ENCODE assay signal across 14 mouse cellular contexts in genomic region chr13:6659314-6659713, GRCm38 (mm10). TPM values are rescaled to one million over a fixed set of nuclear protein-coding genes. Genes with fewer than 3 reads are reported as not detected.
DNase-seq lines count a peak whose midpoint lies in the region; ATAC-seq and TF ChIP-seq lines count a peak whose summit lies in the region.
"Had no signal": no experiment of that assay in that cellular context is flagged by ENCODE, and none has a peak within 500 bp of the region (broad histone marks: within the 10 kb centered on the region; RNA-seq: fewer than 3 reads in every experiment).

No protein-coding gene starts in this region.

- no peaks in the 10 kb centered on the region for H3K4me1 ChIP-seq in kidney, adult 2 months (ENCODE audit: control insufficient read depth, insufficient read depth, low read length)
- no peaks in the 10 kb centered on the region for H3K4me1 ChIP-seq in liver, postnatal 0 days (ENCODE audit: insufficient read depth)
- H3K4me1 ChIP-seq: embryonic facial prominence, embryonic 13.5 days; limb, embryonic 10.5 days had no signal

- no peaks in the 10 kb centered on the region for H3K9me3 ChIP-seq in liver, postnatal 0 days (ENCODE audit: low read length)
- H3K9me3 ChIP-seq: embryonic facial prominence, embryonic 13.5 days; limb, embryonic 10.5 days had no signal

- DNase-seq in heart, adult 11 months = peak; percentile 96
- no peak for DNase-seq in heart, postnatal 14 days
- peak; percentile 54 for DNase-seq in fat pad, adult 2 months (ENCODE audit: extremely low read depth, low read depth, low spot score)
- peak; percentile 45 to 47 for DNase-seq in left cerebral cortex, postnatal 10 days (ENCODE audit: extremely low spot score in 1 of 2, low spot score in 2 of 2)
- no peak for DNase-seq in kidney, adult 2 months
- no peak for DNase-seq in cerebellum, postnatal 4 days (ENCODE audit: low spot score in 2 of 2)
- DNase-seq in liver, postnatal 0 days = no peak
- DNase-seq: kidney, adult 11 months; lung, embryonic 14.5 days; midbrain, embryonic 14.5 days had no signal

- intact Hi-C loops in heart, postnatal 14 days (cut with DNase I) = no loop called here
- intact Hi-C loops in left cerebral cortex, postnatal 10 days (cut with DNase I) = no loop called here

- no peak overlapping the region for H3K4me3 ChIP-seq in kidney, adult 2 months (ENCODE audit: insufficient read depth, low read depth, low read length)
- no peak overlapping the region for H3K4me3 ChIP-seq in liver, postnatal 0 days (ENCODE audit: low read depth, low read length)
- H3K4me3 ChIP-seq: embryonic facial prominence, embryonic 13.5 days; limb, embryonic 10.5 days had no signal

- H3K36me3 ChIP-seq in kidney, adult 2 months (ENCODE audit: control insufficient read depth, insufficient read depth, low read length) = no peaks in the 10 kb centered on the region
- H3K36me3 ChIP-seq in liver, postnatal 0 days (replicated peaks; ENCODE audit: insufficient read depth, low read length) = no peaks in the 10 kb centered on the region
- H3K36me3 ChIP-seq: embryonic facial prominence, embryonic 13.5 days; limb, embryonic 10.5 days had no signal

- H3K4me2 ChIP-seq in liver, postnatal 0 days (ENCODE audit: low read depth, low read length) = no peak overlapping the region
- H3K4me2 ChIP-seq: embryonic facial prominence, embryonic 13.5 days; lung, embryonic 14.5 days had no signal

- TF ChIP-seq EP300 in liver, postnatal 0 days (IDR thresholded peaks at IDR 0.05; ENCODE audit: low read depth) = no peak

- no peak overlapping the region for H3K27ac ChIP-seq in kidney, adult 2 months (ENCODE audit: insufficient read depth, low read depth, low read length)
- H3K27ac ChIP-seq in liver, postnatal 0 days (ENCODE audit: low read depth) = no peak overlapping the region
- H3K27ac ChIP-seq: embryonic facial prominence, embryonic 13.5 days; limb, embryonic 10.5 days had no signal

- 74% methylated on average over 6 of the region's 6 CpGs for WGBS in kidney, adult 2 months
- WGBS in liver, postnatal 0 days (ENCODE audit: insufficient replicate concordance) = 69% methylated on average over 6 of the region's 6 CpGs

- H3K9ac ChIP-seq in liver, postnatal 0 days (replicated peaks) = no peak overlapping the region
- H3K9ac ChIP-seq: embryonic facial prominence, embryonic 13.5 days; lung, embryonic 14.5 days had no signal

- peak; percentile 61 for ATAC-seq in CD4-positive, CD25-positive, alpha-beta regulatory T cell, adult 4 months
- ATAC-seq in liver, postnatal 0 days = no peak
- ATAC-seq: activated CD4-positive, CD25-positive, alpha-beta regulatory T cell, adult 4 months had no signal

- no peak for TF ChIP-seq POLR2A in kidney, adult 2 months (IDR thresholded peaks at IDR 0.05; ENCODE audit: low read depth, low read length)

- no peak for TF ChIP-seq CTCF in kidney, adult 2 months (conservative IDR thresholded peaks at IDR 0.05; ENCODE audit: insufficient read depth, insufficient read length, low read depth, low read length)
- no peak for TF ChIP-seq CTCF in liver, postnatal 0 days (IDR thresholded peaks at IDR 0.05; ENCODE audit: low read depth)

- no peaks in the 10 kb centered on the region for H3K27me3 ChIP-seq in kidney, adult 2 months (replicated peaks; ENCODE audit: control insufficient read depth, insufficient read depth, low read length)
- no peaks in the 10 kb centered on the region for H3K27me3 ChIP-seq in liver, postnatal 0 days (ENCODE audit: insufficient read depth, low read length)
- H3K27me3 ChIP-seq: embryonic facial prominence, embryonic 13.5 days had no signal

RNA-seq across cellular contexts. Expression of gene Pfkp, which starts 10.7 kb away (rescaled TPM):
- total RNA-seq in heart, postnatal 14 days (2021) = 10 to 100 TPM; 72.9 to 74.6 TPM
- 100 to 1,000 TPM; 124 to 178 TPM for polyA plus RNA-seq in CD4-positive, CD25-positive, alpha-beta regulatory T cell, adult 4 months (2017; shearing (Covaris generic))
- total RNA-seq in left cerebral cortex, postnatal 10 days (2021) = 100 to 1,000 TPM; 376 to 387 TPM
- 69.4 and 74.6 TPM in 2 replicates for polyA plus RNA-seq in kidney, adult 2 months (2012; rRNA removed)
- 3.7 and 4.9 TPM in 2 replicates for polyA plus RNA-seq in liver, postnatal 0 days (2015; fragmentation: Nextera tagmentation; extraction: Ambion mirVana)

Comparison
In these comparisons a context has a peak if more than half of its experiments do, and no peak if none do; other contexts are left out.
1. DNase-seq: peak in heart, adult 11 months (single experiment), fat pad, adult 2 months (single experiment) and left cerebral cortex, postnatal 10 days (2 of 2); none in heart, postnatal 14 days (0 of 2), kidney, adult 2 months (single experiment), cerebellum, postnatal 4 days (0 of 2) and liver, postnatal 0 days (single experiment).
2. RNA of gene Pfkp, which starts 10.7 kb away (polyA plus RNA-seq): 124 to 178 TPM in CD4-positive, CD25-positive, alpha-beta regulatory T cell, adult 4 months and 69.4 to 74.6 TPM in kidney, adult 2 months; 3.7 to 4.9 TPM in liver, postnatal 0 days; every median in the first group is over 10 times any median in the second.